Mouse (Mus musculus): ENCODE results near the gene Clip3.

Clip3 gene

GRCm38 (mm10) chr7:30291215-30292131 is at the start of gene Clip3:
Gene Clip3 (plus strand): TSS chr7:30291728.
- DNase-seq = peak; percentile 92

GRCm38 (mm10) chr7:30251956-30252954 is 39.3 kb upstream of the Clip3 start:
- no peak for DNase-seq

- no peak for DNase-seq
Measured at GRCm38 (mm10) chr7:30265041-30265440, 26.5 kb upstream of the Clip3 start.

GRCm38 (mm10) chr7:30265531-30265930 is 26.0 kb upstream of the Clip3 start:
- DNase-seq = no peak

- no peak for DNase-seq
Measured at GRCm38 (mm10) chr7:30265935-30266334, 25.6 kb upstream of the Clip3 start.

GRCm38 (mm10) chr7:30266780-30267179 is 24.7 kb upstream of the Clip3 start:
- DNase-seq = no peak

- no peak for DNase-seq
Measured at GRCm38 (mm10) chr7:30269641-30270040, 21.9 kb upstream of the Clip3 start.

- DNase-seq = no peak
Measured at GRCm38 (mm10) chr7:30274383-30274782, 17.1 kb upstream of the Clip3 start.

- DNase-seq = no peak
Measured at GRCm38 (mm10) chr7:30278911-30279310, 12.6 kb upstream of the Clip3 start.

- DNase-seq = no peak
Measured at GRCm38 (mm10) chr7:30279536-30279935, 12.0 kb upstream of the Clip3 start.

GRCm38 (mm10) chr7:30279951-30280669 is 11.4 kb upstream of the Clip3 start, which contains the start of the genes Thap8 and Wdr62:
Gene Thap8 (plus strand): TSS chr7:30280094.
Gene Wdr62 (minus strand): TSS chr7:30280419.
- DNase-seq = peak; percentile 93

GRCm38 (mm10) chr7:30280670-30281138 is 10.8 kb upstream of the Clip3 start:
- DNase-seq = peak; percentile 89

GRCm38 (mm10) chr7:30281522-30281921 is 10.0 kb upstream of the Clip3 start:
- no peak for DNase-seq

- DNase-seq = no peak
Measured at GRCm38 (mm10) chr7:30282740-30283139, 8.8 kb upstream of the Clip3 start.

GRCm38 (mm10) chr7:30286701-30287410 is 4.7 kb upstream of the Clip3 start:
- no peak for DNase-seq

- DNase-seq = no peak
Measured at GRCm38 (mm10) chr7:30288046-30288445, 3.5 kb upstream of the Clip3 start.

- no peak for DNase-seq
Measured at GRCm38 (mm10) chr7:30289071-30289713, 2.3 kb upstream of the Clip3 start.

GRCm38 (mm10) chr7:30289714-30290399 is 1.7 kb upstream of the Clip3 start:
- DNase-seq = peak; percentile 54

GRCm38 (mm10) chr7:30293795-30294194 is 2.3 kb downstream of the Clip3 start:
- peak; percentile 57 for DNase-seq

- DNase-seq = no peak
Measured at GRCm38 (mm10) chr7:30294296-30294695, 2.8 kb downstream of the Clip3 start.
